ENCODE assay signal across 8 mouse cellular contexts in the genomic region with DNA sequence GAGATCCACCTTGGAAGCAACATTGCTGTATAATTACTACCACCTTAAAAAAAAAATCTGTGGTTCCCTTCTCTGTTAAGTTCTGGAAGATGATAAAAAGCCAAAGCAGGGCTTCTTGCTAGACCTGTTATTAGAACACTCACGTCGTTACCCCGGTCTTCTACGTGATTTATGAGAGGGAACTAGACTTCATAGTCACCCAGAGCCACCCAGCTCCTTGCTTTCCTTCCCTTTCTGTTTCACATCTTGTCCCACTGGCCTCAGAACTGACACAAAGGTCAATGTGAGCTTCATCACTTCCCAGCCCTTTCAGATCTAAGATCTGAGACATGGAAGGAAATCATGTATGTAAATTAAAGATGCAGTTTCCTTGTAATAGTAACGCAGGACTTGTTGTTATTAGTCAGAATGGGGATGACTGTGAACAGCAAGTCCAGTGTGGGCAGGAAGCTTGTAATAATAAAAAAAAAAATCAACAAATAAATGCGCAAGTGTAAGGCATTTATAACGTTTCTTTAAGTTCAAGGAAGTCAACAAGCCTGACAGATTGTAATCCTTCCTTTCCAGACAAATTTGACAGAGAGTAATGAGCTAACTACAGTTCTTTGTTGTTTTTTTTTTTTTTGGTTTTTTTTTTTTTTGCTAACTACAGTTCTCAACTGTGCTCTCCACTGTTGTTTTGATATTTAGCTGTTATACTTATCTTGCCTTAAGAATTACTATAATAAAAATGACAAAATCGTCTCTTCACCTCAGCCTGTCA. TPM values are rescaled to one million over a fixed set of nuclear protein-coding genes. Genes with fewer than 3 reads are reported as not detected.
A peak's percentile ranks its signal among the peaks of the same experiment; 100 is the strongest.
DNase-seq lines count a peak whose midpoint lies in the region; ATAC-seq lines count a peak whose summit lies in the region.

No protein-coding gene starts in this region.

- H3K27me3 ChIP-seq in kidney, embryonic 16.5 days (ENCODE audit: insufficient read depth, low read length): no peaks in the 10 kb centered on the region; the same call in 1 of the 2 replicates
- no peaks in the 10 kb centered on the region for H3K27me3 ChIP-seq in limb, embryonic 11.5 days (ENCODE audit: control insufficient read depth, insufficient read depth, low read length)
- peaks cover 5% of the 10 kb centered on the region; the same call in 1 of the 2 replicates for H3K27me3 ChIP-seq in neural tube, embryonic 13.5 days

- H3K4me1 ChIP-seq in kidney, embryonic 16.5 days (ENCODE audit: insufficient read depth, low read length): peaks cover 14% of the 10 kb centered on the region
- H3K4me1 ChIP-seq in limb, embryonic 11.5 days (ENCODE audit: control insufficient read depth, insufficient read depth, low read length): peaks cover 3% of the 10 kb centered on the region; the same call in 1 of the 2 replicates
- H3K4me1 ChIP-seq in neural tube, embryonic 13.5 days (replicated peaks): peaks cover 17% of the 10 kb centered on the region

- 27% methylated on average over 8 of the region's 8 CpGs for WGBS in kidney, embryonic 16.5 days
- 36% methylated on average over 8 of the region's 8 CpGs for WGBS in limb, embryonic 11.5 days
- WGBS in neural tube, embryonic 13.5 days: 60% methylated on average over 8 of the region's 8 CpGs

- no peak for DNase-seq in kidney, adult 11 months
- peak; percentile 45 for DNase-seq in embryo, embryonic 10.5 days (ENCODE audit: low spot score)
- no peak for DNase-seq in limb, embryonic 11.5 days (ENCODE audit: low spot score)
- no peak for DNase-seq in layer of hippocampus, adult 18-20 months (ENCODE audit: low spot score in 2 of 2)
- no peak for DNase-seq in spleen, postnatal 10 days (ENCODE audit: low spot score in 2 of 2)
- DNase-seq in urinary bladder, adult 2 months (ENCODE audit: low spot score): no peak

- no peak overlapping the region; the same call in 1 of the 2 replicates for H3K4me3 ChIP-seq in kidney, embryonic 16.5 days (ENCODE audit: low read length)
- no peak overlapping the region; the same call in 1 of the 2 replicates for H3K4me3 ChIP-seq in limb, embryonic 11.5 days (ENCODE audit: low read depth, low read length)
- H3K4me3 ChIP-seq in neural tube, embryonic 13.5 days: peak overlapping the region; percentile 78; the same call in 1 of the 2 replicates

- 0 out of 2 replicates have a peak overlapping the region, but pooled peaks have one; percentile 41 for H3K9ac ChIP-seq in kidney, embryonic 16.5 days (replicated peaks; ENCODE audit: low read length)
- no peak overlapping the region for H3K9ac ChIP-seq in limb, embryonic 11.5 days (ENCODE audit: low read length)
- no peak overlapping the region for H3K9ac ChIP-seq in neural tube, embryonic 13.5 days

- peaks cover 10% of the 10 kb centered on the region; the same call in 1 of the 2 replicates for H3K36me3 ChIP-seq in kidney, embryonic 16.5 days (ENCODE audit: insufficient read depth, low read length)
- H3K36me3 ChIP-seq in limb, embryonic 11.5 days (ENCODE audit: control insufficient read depth, insufficient read depth, low read length): peaks cover 3% of the 10 kb centered on the region
- H3K36me3 ChIP-seq in neural tube, embryonic 13.5 days: peaks cover 19% of the 10 kb centered on the region

- ATAC-seq in kidney, embryonic 16.5 days (ENCODE audit: low FRiP score, low TSS enrichment): no peak
- no peak for ATAC-seq in limb, embryonic 11.5 days (ENCODE audit: insufficient number of reproducible peaks, low FRiP score, low TSS enrichment, low read depth)
- no peak for ATAC-seq in neural tube, embryonic 13.5 days (ENCODE audit: low read depth)

- no peaks in the 10 kb centered on the region for H3K9me3 ChIP-seq in kidney, embryonic 16.5 days (ENCODE audit: low read length)
- no peaks in the 10 kb centered on the region for H3K9me3 ChIP-seq in limb, embryonic 11.5 days (ENCODE audit: control insufficient read depth, low read length)
- no peaks in the 10 kb centered on the region for H3K9me3 ChIP-seq in neural tube, embryonic 13.5 days

- no peak overlapping the region for H3K27ac ChIP-seq in kidney, embryonic 16.5 days (ENCODE audit: low read length)
- no peak overlapping the region for H3K27ac ChIP-seq in limb, embryonic 11.5 days (replicated peaks; ENCODE audit: low read depth, low read length)
- H3K27ac ChIP-seq in neural tube, embryonic 13.5 days (replicated peaks): no peak overlapping the region

- peak overlapping the region; percentile 77 for H3K4me2 ChIP-seq in kidney, embryonic 16.5 days (replicated peaks; ENCODE audit: low read depth, low read length)
- H3K4me2 ChIP-seq in limb, embryonic 11.5 days (ENCODE audit: low read depth, severe bottlenecking): peak overlapping the region; percentile 62
- peak overlapping the region; percentile 73 for H3K4me2 ChIP-seq in neural tube, embryonic 13.5 days

RNA-seq across cellular contexts. Expression of a gene that starts 1.2 kb away (rescaled TPM):
- polyA plus RNA-seq in kidney, embryonic 16.5 days (2015; fragmentation: Nextera tagmentation; extraction: Ambion mirVana): 48.7 and 49.7 TPM in 2 replicates
- 97.4 and 99.4 TPM in 2 replicates for polyA plus RNA-seq in limb, embryonic 11.5 days (2014; fragmentation: Nextera tagmentation; extraction: Ambion mirVana)
- polyA plus RNA-seq in neural tube, embryonic 13.5 days (2015; fragmentation: Nextera tagmentation; extraction: Ambion mirVana): 45.3 and 45.7 TPM in 2 replicates
- 10 to 100 TPM; 32.3 to 36.7 TPM for total RNA-seq in layer of hippocampus, adult 18-20 months (2021)
- 21.3 and 28.1 TPM in 2 replicates for polyA plus RNA-seq in urinary bladder, adult 2 months (2012; rRNA removed)

RNA-seq across cellular contexts. Expression of a gene that starts 29.5 kb away (rescaled TPM):
- 13.7 and 17.9 TPM in 2 replicates for polyA plus RNA-seq in kidney, embryonic 16.5 days (2015; fragmentation: Nextera tagmentation; extraction: Ambion mirVana)
- polyA plus RNA-seq in limb, embryonic 11.5 days (2014; fragmentation: Nextera tagmentation; extraction: Ambion mirVana): 25.7 and 27.7 TPM in 2 replicates
- polyA plus RNA-seq in neural tube, embryonic 13.5 days (2015; fragmentation: Nextera tagmentation; extraction: Ambion mirVana): 15.8 TPM in 2 replicates
- 10 to 100 TPM; 36.9 to 37.0 TPM for total RNA-seq in layer of hippocampus, adult 18-20 months (2021)
- polyA plus RNA-seq in urinary bladder, adult 2 months (2012; rRNA removed): 18.9 and 19.6 TPM in 2 replicates
